Mouse (Mus musculus): ENCODE measurements at regions not wholly inside any gene's neighbourhood (a gene's known extent, or its start where the extent isn't known, plus 50 kb on each side); places are given as distances from the start of the nearest gene placed in this dataset.

DNA sequence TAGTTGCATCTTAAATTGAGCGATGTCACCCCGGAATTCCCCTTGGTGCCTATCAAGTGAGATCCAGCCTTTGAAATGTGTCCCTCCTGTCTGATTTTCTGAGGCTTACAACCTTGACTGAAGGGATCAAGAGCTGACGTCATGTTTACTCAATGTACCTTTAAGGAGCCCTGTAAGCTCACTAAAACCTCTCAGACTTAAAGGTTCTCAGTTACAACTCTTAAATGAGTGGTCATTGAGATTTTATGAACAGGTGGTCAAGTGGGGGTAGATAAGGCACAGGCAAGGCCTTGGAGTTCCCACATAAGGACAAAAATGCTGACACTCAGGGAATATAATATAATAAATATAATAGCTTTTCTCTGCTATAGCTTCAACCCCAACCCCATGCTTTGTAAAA is 392.4 kb downstream of the Gsdmc2 start:
- no peaks in the 10 kb centered on the region for H3K36me3 ChIP-seq (ENCODE audit: control insufficient read depth, insufficient read depth, low read length)
- no peak overlapping the region for H3K9ac ChIP-seq (ENCODE audit: low read depth, low read length)
- ATAC-seq, result no peak
- no peaks in the 10 kb centered on the region for H3K27me3 ChIP-seq (replicated peaks; ENCODE audit: control insufficient read depth, insufficient read depth, low read length)
- H3K4me1 ChIP-seq (ENCODE audit: control insufficient read depth, insufficient read depth, low read depth, low read length), result no peaks in the 10 kb centered on the region
- H3K9me3 ChIP-seq (ENCODE audit: control insufficient read depth, low read length), result no peaks in the 10 kb centered on the region
- 94% methylated on average over 3 of the region's 3 CpGs for WGBS
- no peak overlapping the region for H3K4me3 ChIP-seq (ENCODE audit: low read length)
- no peak overlapping the region for H3K4me2 ChIP-seq (ENCODE audit: low read length)
- no peak overlapping the region for H3K27ac ChIP-seq (ENCODE audit: low read depth, low read length)

DNA sequence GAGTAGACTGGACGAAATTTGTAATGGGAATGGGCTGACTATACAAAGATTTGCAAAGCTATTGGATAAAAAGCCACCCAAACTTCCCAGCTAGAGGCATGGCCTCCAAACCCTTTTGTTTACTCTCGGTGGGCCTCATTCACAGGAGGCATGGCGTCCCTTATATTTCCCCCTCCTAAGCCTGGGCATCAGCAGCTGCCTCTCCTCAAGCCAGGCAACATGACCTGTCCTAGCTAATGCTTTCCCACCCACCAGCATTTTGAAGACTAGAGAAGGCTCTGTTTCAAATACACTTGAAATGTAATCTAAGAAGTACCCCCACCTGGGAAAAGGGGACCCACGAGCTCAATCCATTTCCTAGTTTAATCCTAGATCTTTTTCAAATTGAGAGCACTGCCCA is 398.7 kb downstream of the Gsdmc2 start:
- no peaks in the 10 kb centered on the region for H3K4me1 ChIP-seq (ENCODE audit: control insufficient read depth, insufficient read depth, low read depth, low read length)
- WGBS, result 68% methylated on average over 4 of the region's 4 CpGs
- no peaks in the 10 kb centered on the region for H3K36me3 ChIP-seq (ENCODE audit: control insufficient read depth, insufficient read depth, low read length)
- H3K4me3 ChIP-seq (ENCODE audit: low read length), result no peak overlapping the region
- no peak overlapping the region for H3K27ac ChIP-seq (ENCODE audit: low read depth, low read length)
- H3K9me3 ChIP-seq (ENCODE audit: control insufficient read depth, low read length), result no peaks in the 10 kb centered on the region
- no peaks in the 10 kb centered on the region for H3K27me3 ChIP-seq (replicated peaks; ENCODE audit: control insufficient read depth, insufficient read depth, low read length)
- H3K4me2 ChIP-seq (ENCODE audit: low read length), result no peak overlapping the region
- ATAC-seq, result no peak
- H3K9ac ChIP-seq (ENCODE audit: low read depth, low read length), result no peak overlapping the region

DNA sequence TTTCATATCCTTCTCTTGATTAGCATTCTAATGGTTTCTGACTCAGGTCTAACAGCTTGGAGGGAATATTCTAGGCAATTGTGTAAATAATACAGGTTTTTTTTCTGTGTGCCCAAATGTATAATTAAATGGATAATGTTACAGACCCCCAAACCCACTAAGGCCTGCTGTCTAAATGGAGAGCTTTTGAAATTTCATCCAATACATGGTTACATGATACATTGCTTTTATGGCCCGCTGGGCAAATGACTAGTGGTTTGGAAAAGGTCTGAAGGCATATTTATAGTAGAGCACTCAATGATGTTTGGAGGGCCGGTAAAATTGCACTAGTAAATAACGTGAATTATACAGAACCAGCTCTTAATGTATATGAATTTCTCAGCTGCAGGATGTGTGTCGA is 400.0 kb downstream of the Gsdmc2 start:
- no peak overlapping the region for H3K9ac ChIP-seq (ENCODE audit: low read depth, low read length)
- no peak overlapping the region for H3K4me2 ChIP-seq (ENCODE audit: low read length)
- no peaks in the 10 kb centered on the region for H3K36me3 ChIP-seq (ENCODE audit: control insufficient read depth, insufficient read depth, low read length)
- no peak overlapping the region for H3K4me3 ChIP-seq (ENCODE audit: low read length)
- no peak for ATAC-seq
- no peaks in the 10 kb centered on the region for H3K27me3 ChIP-seq (replicated peaks; ENCODE audit: control insufficient read depth, insufficient read depth, low read length)
- no peaks in the 10 kb centered on the region for H3K4me1 ChIP-seq (ENCODE audit: control insufficient read depth, insufficient read depth, low read depth, low read length)
- 74% methylated on average over 4 of the region's 4 CpGs for WGBS
- H3K9me3 ChIP-seq (ENCODE audit: control insufficient read depth, low read length), result no peaks in the 10 kb centered on the region
- H3K27ac ChIP-seq (ENCODE audit: low read depth, low read length), result no peak overlapping the region

DNA sequence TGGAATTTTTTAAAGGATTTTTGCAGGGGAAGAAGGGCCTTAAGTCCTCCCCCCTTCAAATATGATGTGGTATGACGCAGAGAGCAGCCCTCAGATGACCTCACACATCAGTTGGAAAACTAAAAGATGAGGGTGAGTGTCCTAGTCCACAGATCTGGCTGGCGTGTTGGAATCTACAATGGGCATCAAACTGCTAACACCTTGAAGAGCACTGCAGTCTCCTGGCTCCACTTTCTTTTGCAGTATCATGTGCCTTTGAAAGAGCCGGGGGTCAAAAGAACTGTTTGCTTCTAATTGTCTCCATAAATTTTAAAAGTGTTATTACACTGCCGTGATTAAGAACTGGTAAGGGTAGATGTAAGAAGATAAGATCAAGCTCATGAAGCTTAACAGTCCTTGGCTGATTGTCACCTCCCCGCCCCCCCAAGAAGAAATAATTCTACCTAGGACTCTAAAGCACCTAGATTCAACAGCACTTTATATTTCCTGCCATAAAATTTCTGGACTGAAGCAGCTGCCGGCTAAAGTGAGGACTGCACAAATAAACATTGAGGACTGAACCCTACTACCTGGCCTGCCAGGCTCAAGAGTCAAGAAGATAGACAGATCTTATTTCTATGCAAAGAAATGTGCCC is 402.7 kb downstream of the Gsdmc2 start:
- Histone ChIP-seq H3K9me3 (ENCODE audit: control insufficient read depth, low read length) (no peaks in the 10 kb centered on the region), H3K27me3 (replicated peaks; ENCODE audit: control insufficient read depth, insufficient read depth, low read length) (no peaks in the 10 kb centered on the region), H3K27ac (ENCODE audit: low read depth, low read length) (no peak overlapping the region), H3K9ac (ENCODE audit: low read depth, low read length) (no peak overlapping the region), H3K36me3 (ENCODE audit: control insufficient read depth, insufficient read depth, low read length) (no peaks in the 10 kb centered on the region), H3K4me3 (ENCODE audit: low read length) (no peak overlapping the region), H3K4me2 (ENCODE audit: low read length) (no peak overlapping the region), H3K4me1 (ENCODE audit: control insufficient read depth, insufficient read depth, low read depth, low read length) (no peaks in the 10 kb centered on the region)
- WGBS, result 86% methylated on average over 6 of the region's 6 CpGs
- no peak for ATAC-seq

DNA sequence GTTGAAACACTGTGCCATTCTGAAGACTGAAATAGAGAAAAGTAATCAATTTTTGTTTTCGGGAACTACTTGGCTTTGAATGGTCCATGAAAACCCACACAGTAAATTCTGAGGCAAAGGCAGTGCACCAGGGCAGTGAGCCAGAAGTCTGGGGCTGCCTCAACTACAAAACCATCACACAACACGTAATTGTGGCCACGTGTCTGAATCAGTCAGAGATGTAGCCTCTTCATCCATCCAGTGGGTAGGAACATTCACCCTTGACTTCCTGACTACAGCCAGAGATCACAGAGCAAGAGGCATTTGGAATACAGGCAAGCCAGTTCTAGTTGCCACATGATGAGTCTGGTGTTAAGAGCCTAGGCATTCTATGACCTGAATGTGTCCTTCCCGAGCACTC is 432.3 kb downstream of the Gsdmc2 start:
- Histone ChIP-seq H3K9me3 (ENCODE audit: control insufficient read depth, low read length) (no peaks in the 10 kb centered on the region), H3K4me1 (ENCODE audit: control insufficient read depth, insufficient read depth, low read depth, low read length) (no peaks in the 10 kb centered on the region), H3K4me3 (ENCODE audit: low read length) (no peak overlapping the region), H3K27me3 (replicated peaks; ENCODE audit: control insufficient read depth, insufficient read depth, low read length) (no peaks in the 10 kb centered on the region), H3K4me2 (ENCODE audit: low read length) (no peak overlapping the region), H3K36me3 (ENCODE audit: control insufficient read depth, insufficient read depth, low read length) (no peaks in the 10 kb centered on the region), H3K27ac (ENCODE audit: low read depth, low read length) (no peak overlapping the region), H3K9ac (ENCODE audit: low read depth, low read length) (no peak overlapping the region)
- WGBS, result 78% methylated on average over 4 of the region's 4 CpGs
- no peak for ATAC-seq

DNA sequence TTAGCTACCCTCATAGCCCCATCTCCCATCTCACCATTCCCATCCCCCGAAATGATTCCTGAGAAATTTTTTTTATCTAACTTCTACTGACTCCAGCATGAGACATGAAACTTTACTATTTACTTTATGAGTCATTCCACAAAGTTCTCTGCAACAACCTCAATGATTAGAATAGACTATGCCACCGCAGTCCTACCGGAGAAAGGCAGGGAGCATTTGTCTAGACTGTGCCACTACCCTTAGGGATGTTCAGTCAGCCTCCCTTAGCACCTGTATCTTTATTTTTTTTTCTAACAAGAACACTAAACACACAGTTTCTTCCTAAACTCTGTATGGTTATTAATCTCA is 433.2 kb downstream of the Gsdmc2 start:
- WGBS, result 95% methylated on average over 3 of the region's 3 CpGs
- no peak for ATAC-seq
- H3K9ac ChIP-seq (ENCODE audit: low read depth, low read length), result no peak overlapping the region
- H3K4me1 ChIP-seq (ENCODE audit: control insufficient read depth, insufficient read depth, low read depth, low read length), result no peaks in the 10 kb centered on the region
- H3K27ac ChIP-seq (ENCODE audit: low read depth, low read length), result no peak overlapping the region
- H3K9me3 ChIP-seq (ENCODE audit: control insufficient read depth, low read length), result no peaks in the 10 kb centered on the region
- no peak overlapping the region for H3K4me3 ChIP-seq (ENCODE audit: low read length)
- H3K27me3 ChIP-seq (replicated peaks; ENCODE audit: control insufficient read depth, insufficient read depth, low read length), result no peaks in the 10 kb centered on the region
- H3K36me3 ChIP-seq (ENCODE audit: control insufficient read depth, insufficient read depth, low read length), result no peaks in the 10 kb centered on the region
- H3K4me2 ChIP-seq (ENCODE audit: low read length), result no peak overlapping the region

DNA sequence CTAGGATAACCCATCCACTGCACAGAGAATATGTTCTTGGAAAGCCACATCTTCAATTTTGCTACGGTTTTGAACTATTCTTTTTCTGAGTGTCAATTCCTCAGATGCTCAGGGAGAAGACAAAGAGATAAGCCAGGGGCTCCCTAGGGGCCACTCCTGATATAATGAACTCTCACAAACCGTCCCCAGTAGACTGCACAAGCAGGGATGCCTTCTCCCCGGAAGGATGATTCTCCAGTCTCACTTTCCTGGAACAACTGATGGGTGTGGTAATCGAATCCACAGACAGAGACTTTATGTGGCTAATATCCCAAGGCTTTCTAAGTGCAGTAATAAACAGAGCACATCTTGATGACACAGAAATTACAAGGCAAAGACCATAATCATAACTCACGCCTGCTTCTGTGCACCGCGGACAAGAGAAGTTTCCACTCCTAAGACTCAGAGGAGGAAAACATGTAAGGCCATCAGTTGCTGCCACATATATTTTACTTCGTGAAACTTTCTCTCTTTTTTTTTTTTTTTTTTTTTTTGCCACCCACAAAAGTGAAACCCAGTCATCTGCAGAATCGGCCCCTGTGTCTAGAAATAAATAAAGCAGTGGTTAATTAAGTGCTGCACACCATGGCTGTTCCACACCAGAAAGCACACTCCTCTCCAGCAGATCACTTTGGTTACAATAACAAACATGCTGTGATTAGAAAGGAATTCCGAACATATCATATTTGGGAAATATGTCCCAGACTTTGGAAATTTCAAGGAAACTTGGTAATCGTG is 433.8 kb downstream of the Gsdmc2 start:
- no peaks in the 10 kb centered on the region for H3K9me3 ChIP-seq (ENCODE audit: control insufficient read depth, low read length)
- no peak overlapping the region for H3K4me3 ChIP-seq (ENCODE audit: low read length)
- H3K27me3 ChIP-seq (replicated peaks; ENCODE audit: control insufficient read depth, insufficient read depth, low read length), result no peaks in the 10 kb centered on the region
- H3K27ac ChIP-seq (ENCODE audit: low read depth, low read length), result no peak overlapping the region
- no peak for ATAC-seq
- no peaks in the 10 kb centered on the region for H3K36me3 ChIP-seq (ENCODE audit: control insufficient read depth, insufficient read depth, low read length)
- no peaks in the 10 kb centered on the region for H3K4me1 ChIP-seq (ENCODE audit: control insufficient read depth, insufficient read depth, low read depth, low read length)
- no peak overlapping the region for H3K9ac ChIP-seq (ENCODE audit: low read depth, low read length)
- H3K4me2 ChIP-seq (ENCODE audit: low read length), result no peak overlapping the region
- WGBS, result 70% methylated on average over 11 of the region's 11 CpGs

DNA sequence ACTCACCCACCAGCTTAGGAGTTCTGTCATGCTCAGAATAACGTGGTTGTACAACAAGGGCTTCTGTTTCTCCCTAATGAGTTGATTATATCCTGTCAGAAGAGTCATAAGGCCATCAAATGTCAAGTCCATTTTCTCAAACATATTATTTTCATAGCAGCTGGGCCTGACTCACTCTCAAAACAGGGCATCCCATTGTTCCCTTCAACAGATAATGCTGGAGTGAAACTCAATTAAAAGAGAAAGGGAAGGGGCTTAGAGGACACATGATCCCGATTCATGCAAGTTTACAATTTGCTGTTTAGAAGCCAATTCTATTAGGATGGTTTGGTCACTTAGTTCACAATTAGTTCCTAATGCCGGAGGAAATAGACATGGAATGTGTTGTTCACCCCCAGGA is 444.5 kb downstream of the Gsdmc2 start:
- WGBS, result 68% methylated on average over 3 of the region's 3 CpGs
- no peak for ATAC-seq
- H3K4me1 ChIP-seq (ENCODE audit: control insufficient read depth, insufficient read depth, low read depth, low read length), result no peaks in the 10 kb centered on the region
- no peak overlapping the region for H3K27ac ChIP-seq (ENCODE audit: low read depth, low read length)
- no peak overlapping the region for H3K4me3 ChIP-seq (ENCODE audit: low read length)
- no peaks in the 10 kb centered on the region for H3K27me3 ChIP-seq (replicated peaks; ENCODE audit: control insufficient read depth, insufficient read depth, low read length)
- no peaks in the 10 kb centered on the region for H3K9me3 ChIP-seq (ENCODE audit: control insufficient read depth, low read length)
- H3K36me3 ChIP-seq (ENCODE audit: control insufficient read depth, insufficient read depth, low read length), result no peaks in the 10 kb centered on the region
- H3K4me2 ChIP-seq (ENCODE audit: low read length), result no peak overlapping the region
- no peak overlapping the region for H3K9ac ChIP-seq (ENCODE audit: low read depth, low read length)

DNA sequence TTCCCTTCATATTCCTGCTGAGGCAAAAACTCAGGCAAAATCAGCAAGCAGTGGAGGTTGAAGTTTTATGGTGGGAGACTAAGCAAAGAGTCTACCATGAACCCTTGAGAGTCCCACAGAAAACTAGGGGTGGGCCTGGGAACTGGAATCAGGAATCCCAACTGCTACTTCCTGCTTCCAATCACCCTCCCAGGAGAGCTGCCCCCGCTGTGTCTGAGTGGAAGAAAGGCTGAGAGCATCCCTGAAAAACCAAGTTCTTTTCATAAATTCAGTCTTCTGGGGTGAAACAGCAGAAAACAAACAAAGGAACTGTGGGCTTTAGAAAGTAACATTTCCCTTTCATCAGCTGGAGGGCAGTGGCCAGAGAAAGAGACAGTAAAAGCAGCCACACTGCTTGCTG is 445.0 kb downstream of the Gsdmc2 start:
- no peak overlapping the region for H3K4me2 ChIP-seq (ENCODE audit: low read length)
- no peaks in the 10 kb centered on the region for H3K36me3 ChIP-seq (ENCODE audit: control insufficient read depth, insufficient read depth, low read length)
- H3K9ac ChIP-seq (ENCODE audit: low read depth, low read length), result no peak overlapping the region
- H3K27me3 ChIP-seq (replicated peaks; ENCODE audit: control insufficient read depth, insufficient read depth, low read length), result no peaks in the 10 kb centered on the region
- WGBS, result 80% methylated on average over 1 of the region's 1 CpGs
- H3K27ac ChIP-seq (ENCODE audit: low read depth, low read length), result no peak overlapping the region
- H3K4me3 ChIP-seq (ENCODE audit: low read length), result no peak overlapping the region
- H3K4me1 ChIP-seq (ENCODE audit: control insufficient read depth, insufficient read depth, low read depth, low read length), result no peaks in the 10 kb centered on the region
- no peaks in the 10 kb centered on the region for H3K9me3 ChIP-seq (ENCODE audit: control insufficient read depth, low read length)
- ATAC-seq, result no peak
